Mouse (Mus musculus) stomach, postnatal 0 days (tissue): ENCODE measurements around the gene Vps35l.

ENCODE experiments used
- CTCF ChIP-seq: IDR thresholded peaks from 2 replicates; pipeline ENCODE4 v1.5.1; 2016; ENCODE audit warnings: antibody characterized with exemption, low read depth, mild to moderate bottlenecking, moderate library complexity
- EP300 ChIP-seq: optimal IDR thresholded peaks from 2 replicates; pipeline ENCODE3; 2016; ENCODE audit warnings: antibody characterized with exemption

DNA sequence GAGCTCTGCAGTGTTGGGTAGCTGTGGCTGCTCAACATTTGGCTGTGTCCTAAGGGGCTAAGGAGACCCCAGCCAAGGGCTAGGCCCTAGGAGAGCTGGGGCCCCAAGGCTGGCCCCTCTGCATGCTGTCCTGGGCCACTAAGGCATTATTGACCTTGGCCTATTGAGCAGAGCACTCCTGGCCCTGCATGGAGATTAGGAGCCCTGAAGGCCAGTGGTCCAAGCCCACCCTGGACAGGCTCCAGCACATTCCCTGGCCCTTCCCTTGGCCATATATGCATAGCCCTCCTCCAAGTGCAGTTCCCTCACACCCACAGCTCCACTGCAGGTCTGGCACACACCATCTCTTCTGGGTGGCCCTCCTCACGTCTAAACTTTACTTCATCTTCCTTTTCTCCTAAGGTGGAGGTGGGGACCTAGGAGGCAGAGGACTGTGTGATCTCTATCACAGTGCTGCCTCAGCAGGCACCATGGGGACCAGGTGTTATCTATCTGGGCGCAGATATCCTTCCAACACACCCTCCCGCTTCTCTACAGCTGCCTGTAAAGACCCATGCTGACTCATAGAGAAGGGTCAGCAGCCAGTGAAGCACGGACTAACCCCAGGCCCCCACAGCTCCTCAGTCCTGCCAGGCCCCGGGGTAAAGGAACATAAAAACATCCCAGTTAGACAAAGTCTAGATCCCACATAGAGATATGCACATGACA, 109.7 kb downstream of the Vps35l start:
- TF ChIP-seq CTCF (no peak), EP300 (no peak)
